Mouse (Mus musculus) telencephalon, adult 2 months (tissue): Measurements from ENCODE around the gene Dmd.

Experiments
- DNase-seq: peaks from one replicate; pipeline ENCODE4 v3.0.0-alpha.2; 2011; ENCODE audit warnings: low read depth, low spot score

Dmd gene

DNA sequence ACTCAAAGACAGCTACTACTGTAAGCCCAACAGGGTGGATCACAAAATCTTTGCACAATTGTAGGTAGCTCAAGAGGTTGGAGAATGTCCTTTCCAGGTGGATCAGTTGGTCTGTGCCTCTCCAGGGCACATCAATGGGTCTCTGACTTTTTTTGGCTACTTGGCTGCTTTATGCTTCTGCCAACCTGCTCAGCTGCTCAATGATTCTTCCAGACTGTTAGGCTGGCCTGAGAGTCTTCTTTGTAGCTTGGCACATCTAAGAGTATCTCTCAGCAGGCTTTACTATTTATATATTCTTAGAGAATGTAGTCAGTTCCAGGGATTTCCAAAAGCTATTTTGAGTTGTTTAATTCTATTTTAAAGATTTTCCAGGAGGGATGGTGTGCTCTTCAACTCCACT lies 1416.3 kb downstream of the Dmd start:
- peak; percentile 3 for DNase-seq

GRCm38 (mm10) chrX:84435608-84436007 lies 1486.9 kb downstream of the Dmd start:
- peak; percentile 24 for DNase-seq

DNA sequence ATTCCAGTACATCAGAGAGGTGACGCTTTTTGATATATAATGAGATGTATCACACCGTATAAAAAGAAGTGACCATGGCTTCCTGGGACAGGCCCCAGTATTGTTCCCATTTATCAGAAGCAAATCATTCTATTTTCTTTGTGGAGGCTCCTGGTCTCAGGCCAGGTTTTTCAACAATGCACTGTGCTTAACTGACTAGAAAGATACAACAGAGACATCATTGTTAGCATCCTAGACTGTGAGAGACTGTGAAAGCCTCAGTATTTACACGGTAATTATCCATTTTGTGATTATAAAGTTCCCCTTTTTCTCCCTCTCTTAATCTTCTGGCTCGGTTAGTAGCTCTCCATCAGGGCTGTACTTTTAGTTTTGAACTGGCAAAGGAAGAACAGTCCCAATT lies 1487.9 kb downstream of the Dmd start:
- DNase-seq = no peak

DNA sequence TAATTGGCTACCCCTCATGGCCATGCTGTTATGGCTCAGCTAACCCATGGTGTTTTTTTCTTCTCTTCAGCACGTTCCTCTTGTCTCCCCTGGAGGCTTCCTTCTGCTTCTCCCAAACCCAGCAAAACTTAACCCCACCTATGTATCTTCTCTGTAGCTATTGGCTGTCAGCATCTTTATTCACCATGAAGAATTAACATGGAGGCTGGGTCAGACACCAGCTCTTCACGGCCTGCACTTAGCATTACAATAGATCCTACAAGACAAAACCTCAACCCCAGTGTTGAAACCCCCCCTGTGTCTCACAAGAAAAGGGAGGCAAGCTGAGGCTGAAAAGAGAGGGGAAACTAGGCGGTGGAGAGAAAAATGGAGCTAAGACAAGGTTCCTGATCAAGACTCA lies 1494.3 kb downstream of the Dmd start:
- no peak for DNase-seq

- DNase-seq = no peak
These were observed 1495.3 kb downstream of the Dmd start for GRCm38 (mm10) chrX:84443985-84444384.

GRCm38 (mm10) chrX:84444638-84445037 lies 1496.0 kb downstream of the Dmd start:
- DNase-seq = no peak

GRCm38 (mm10) chrX:84454473-84454872 lies 1505.8 kb downstream of the Dmd start:
- DNase-seq = no peak

GRCm38 (mm10) chrX:84514650-84515366 lies 1566.1 kb downstream of the Dmd start:
- no peak for DNase-seq

GRCm38 (mm10) chrX:84551995-84552394 lies 1603.3 kb downstream of the Dmd start:
- no peak for DNase-seq

GRCm38 (mm10) chrX:84553441-84553840 lies 1604.8 kb downstream of the Dmd start:
- DNase-seq = no peak

- no peak for DNase-seq
These were observed 1649.8 kb downstream of the Dmd start for GRCm38 (mm10) chrX:84598476-84598875.

DNA sequence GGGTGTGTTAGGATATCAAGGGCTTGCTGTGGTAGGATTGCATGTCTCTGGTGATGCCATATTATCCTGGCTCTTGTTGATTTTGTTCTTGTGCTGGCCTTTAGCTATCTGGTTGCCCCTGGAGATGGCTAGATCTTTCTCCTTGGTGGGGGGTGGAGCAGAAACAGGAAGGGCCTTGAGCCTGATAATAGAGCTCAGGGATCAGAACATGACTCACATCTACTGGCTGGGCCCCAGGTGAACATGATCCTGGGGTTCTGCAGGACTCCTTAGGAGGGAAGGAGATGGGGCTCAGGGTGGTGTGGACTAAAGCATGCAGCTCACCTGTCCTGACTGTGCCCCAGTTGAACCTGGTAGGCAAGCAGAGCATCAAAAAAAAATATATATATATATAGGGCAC lies 1691.8 kb downstream of the Dmd start:
- no peak for DNase-seq

- DNase-seq = no peak
These were observed 1799.0 kb downstream of the Dmd start for GRCm38 (mm10) chrX:84747683-84748082.

DNA sequence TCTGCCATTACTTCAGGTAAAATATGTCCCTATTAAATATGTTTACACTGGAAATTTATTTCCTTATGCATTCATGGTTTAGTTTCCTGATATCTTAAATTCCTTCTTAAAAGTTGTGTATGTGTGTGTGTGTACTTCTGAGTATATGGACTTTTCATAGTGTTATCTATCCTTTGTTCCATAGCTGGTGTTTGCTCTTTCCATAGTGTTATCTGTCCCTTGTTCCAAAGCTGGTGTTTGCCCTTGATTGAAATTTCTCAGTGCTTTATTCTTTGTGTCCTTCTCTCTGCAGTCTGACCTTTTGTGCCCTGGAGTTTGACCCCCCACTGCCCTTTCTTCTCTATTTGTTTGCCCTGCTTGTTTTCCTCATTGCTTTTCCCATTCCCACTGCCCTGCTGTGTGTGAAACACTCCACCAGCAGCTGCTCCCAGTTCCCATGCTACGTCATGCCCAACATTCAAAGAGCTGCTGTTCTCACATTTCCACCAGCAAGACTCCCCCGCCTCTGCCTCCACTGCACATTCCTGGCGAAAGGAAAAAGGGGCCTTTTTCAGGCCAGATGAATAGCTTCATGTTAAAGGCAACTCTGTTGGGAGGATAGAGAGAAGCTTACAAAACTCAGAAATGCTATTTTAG lies 1911.5 kb downstream of the Dmd start:
- peak; percentile 53 for DNase-seq

GRCm38 (mm10) chrX:84873090-84873489 lies 1924.4 kb downstream of the Dmd start:
- DNase-seq = no peak

DNA sequence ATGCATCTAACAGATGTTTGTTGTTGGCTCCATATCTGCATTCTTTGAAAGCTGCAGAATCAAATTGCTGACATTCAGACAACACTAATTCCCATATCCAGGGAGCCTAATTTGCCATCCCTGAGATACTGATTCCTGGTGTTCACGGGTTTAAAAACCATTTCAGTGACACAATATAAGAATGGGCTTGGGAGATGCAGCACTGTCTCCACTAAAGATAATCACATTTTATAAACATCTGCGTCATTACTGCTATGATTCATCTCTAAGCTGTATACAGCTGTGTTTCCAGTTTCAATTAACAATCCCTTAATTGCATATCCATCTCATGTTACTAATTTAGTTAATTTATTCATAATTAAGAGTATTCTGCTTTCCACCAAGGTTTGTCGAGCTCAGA lies 1929.5 kb downstream of the Dmd start:
- no peak for DNase-seq

DNA sequence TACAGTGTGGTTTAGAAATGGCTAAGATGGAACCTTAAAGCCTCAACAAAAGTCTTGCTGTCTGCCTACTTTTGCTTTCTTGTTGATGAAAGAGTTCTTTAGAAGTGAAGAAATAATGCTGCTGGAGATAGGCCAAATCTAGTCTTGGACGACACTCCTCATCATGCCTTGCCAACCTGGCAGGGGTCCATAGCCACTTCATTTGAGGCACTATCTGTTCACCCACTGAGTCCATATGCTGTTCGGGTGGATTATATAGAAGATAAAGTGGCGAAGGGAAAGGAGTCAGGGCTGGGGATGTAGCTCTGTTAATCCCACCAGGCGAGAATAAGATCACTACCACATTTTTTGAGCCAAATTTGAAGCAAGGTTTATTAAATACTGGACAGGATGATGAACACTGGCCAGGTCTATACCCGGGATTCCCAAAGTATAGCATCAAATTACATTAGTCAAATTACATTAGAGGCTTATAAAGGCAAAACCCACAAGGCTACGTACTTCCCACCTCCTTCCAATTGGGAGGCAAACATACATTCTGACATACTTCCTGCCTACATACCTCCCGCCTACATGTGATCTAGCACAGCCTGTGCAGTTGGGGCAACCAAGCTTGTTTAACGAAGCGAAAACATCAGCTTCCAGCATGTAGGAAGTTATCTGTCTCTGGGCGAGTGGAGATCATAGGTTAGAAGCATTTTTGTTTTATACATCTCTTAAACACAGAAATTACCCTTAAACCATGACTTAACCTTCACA lies 1984.2 kb downstream of the Dmd start:
- DNase-seq = no peak

GRCm38 (mm10) chrX:84960557-84960956 lies 2011.9 kb downstream of the Dmd start:
- no peak for DNase-seq

DNA sequence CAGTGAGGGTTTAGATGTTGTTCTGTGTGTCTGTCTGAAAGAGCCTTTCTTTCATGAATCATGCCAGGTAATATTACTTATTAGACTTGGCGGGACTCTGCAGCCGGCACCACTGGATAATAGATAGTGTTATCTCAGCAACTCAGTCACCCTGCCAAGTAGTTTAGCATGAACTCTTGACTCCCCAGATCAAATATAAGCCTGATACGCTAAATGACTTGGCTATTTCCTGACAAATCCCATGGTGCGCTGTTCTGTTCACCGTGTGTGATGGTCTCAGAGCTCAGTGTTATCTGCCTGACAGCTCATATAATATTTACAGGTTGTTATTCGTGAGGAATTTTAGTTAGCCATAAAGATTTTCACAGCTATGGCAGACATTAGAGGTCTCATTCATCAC lies 2012.3 kb downstream of the Dmd start:
- DNase-seq = no peak

GRCm38 (mm10) chrX:85008304-85008703 lies 2059.6 kb downstream of the Dmd start:
- no peak for DNase-seq

DNA sequence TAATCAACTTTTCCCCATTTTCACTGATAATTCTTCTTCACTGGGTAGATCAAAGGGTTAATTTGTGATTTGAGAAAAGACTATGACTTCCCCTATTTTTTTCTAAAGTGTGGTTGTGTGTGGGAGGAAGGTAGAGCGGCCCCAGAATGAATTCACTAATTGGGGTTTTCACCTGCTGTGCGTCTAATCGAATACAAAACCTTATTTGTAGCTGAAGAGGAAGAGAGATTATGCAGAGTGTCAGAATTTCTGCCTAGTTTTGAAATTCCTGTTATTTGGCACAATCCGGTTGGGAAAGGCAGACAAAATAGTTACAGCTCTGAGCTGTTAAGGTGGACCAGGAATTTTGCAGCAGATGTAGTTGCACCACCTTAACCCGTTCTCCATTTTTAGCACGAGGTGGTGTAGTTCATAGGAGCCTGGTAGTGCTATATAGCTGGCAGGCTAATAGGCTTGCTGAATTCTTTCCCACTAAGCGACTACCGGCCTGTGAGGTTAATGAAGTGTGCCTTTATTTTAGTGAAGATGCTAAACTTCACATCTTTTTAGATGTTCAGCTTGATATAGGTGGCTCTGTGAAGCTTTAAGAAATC lies 2092.9 kb downstream of the Dmd start:
- no peak for DNase-seq

DNA sequence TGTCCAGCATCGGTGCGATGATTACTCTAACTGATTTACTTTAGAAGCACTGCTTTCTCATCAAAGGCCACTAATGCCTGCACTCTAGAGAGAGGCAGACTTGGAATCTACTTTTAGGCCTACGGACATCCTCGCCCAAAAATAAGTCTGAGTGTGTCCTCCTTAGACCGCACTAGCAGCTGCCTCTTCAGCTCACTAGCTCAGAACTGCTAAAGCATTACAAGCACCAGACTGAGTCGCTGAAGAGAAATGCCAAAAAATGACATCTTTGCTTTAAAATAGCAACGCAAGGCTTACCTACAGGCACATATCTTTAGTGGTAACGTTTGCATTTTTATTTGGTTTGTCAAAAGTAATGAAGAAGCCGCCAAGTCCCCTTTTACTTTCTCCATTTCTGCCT lies 2098.0 kb downstream of the Dmd start:
- DNase-seq = peak; percentile 27
